Mouse (Mus musculus) embryonic facial prominence, embryonic 13.5 days (tissue): ENCODE results near the gene Nrxn3. TPM values are rescaled to one million over a fixed set of nuclear protein-coding genes. Genes with fewer than 3 reads are reported as not detected.

Experiments
- ATAC-seq: fragments of 200-750 bp; cut with Nextera tagmentation; 2 replicates; pipeline ENCODE4 v1.8.0; 2017; ENCODE audit warnings: low read depth; ENCODE audit not compliant: insufficient number of reproducible peaks, insufficient read depth, low FRiP score, low TSS enrichment
- H3K27ac ChIP-seq: fragments of 300-500 bp; sonication (generic); 2 replicates; pipeline ENCODE4 v1.5.1; 2015; ENCODE audit warnings: moderate library complexity, mild to moderate bottlenecking, inconsistent platforms
- H3K27me3 ChIP-seq: fragments of 300-500 bp; sonication (generic); 2 replicates; pipeline ENCODE4 v1.6.1; 2015; ENCODE audit warnings: mild to moderate bottlenecking, inconsistent platforms
- H3K36me3 ChIP-seq: fragments of 300-500 bp; sonication (generic); 2 replicates; pipeline ENCODE4 v1.6.1; 2015; ENCODE audit warnings: mild to moderate bottlenecking, inconsistent platforms
- H3K4me1 ChIP-seq: fragments of 300-500 bp; sonication (generic); 2 replicates; pipeline ENCODE4 v1.6.1; 2015; ENCODE audit warnings: inconsistent platforms
- H3K4me2 ChIP-seq: fragments of 300-500 bp; sonication (generic); 2 replicates; pipeline ENCODE4 v1.6.1; 2015; ENCODE audit warnings: moderate library complexity, mild to moderate bottlenecking, inconsistent platforms
- H3K4me3 ChIP-seq: fragments of 300-500 bp; sonication (generic); 2 replicates; pipeline ENCODE4 v1.5.1; 2015; ENCODE audit warnings: mild to moderate bottlenecking, inconsistent platforms
- H3K9ac ChIP-seq: fragments of 300-500 bp; sonication (generic); 2 replicates; pipeline ENCODE4 v1.6.1; 2015; ENCODE audit warnings: mild to moderate bottlenecking, inconsistent platforms
- H3K9me3 ChIP-seq: fragments of 300-500 bp; sonication (generic); 2 replicates; pipeline ENCODE4 v1.6.1; 2016; ENCODE audit warnings: inconsistent platforms
- WGBS: fragments of 180-500 bp; shearing (Covaris S2); methylation state at CpG from one replicate; pipeline ENCODE4 v1.1.7; 2015; ENCODE audit warnings: mixed read lengths; 5-methylcytosine and 5-hydroxymethylcytosine counted together
- polyA plus RNA-seq: library from polyadenylated mRNA; unstranded; fragments of >200 nt; fragmentation: Nextera tagmentation; extraction: Ambion mirVana; gene quantifications from 2 replicates; pipeline ENCODE4 v1.2.1, GENCODE M21; 2015

Gene Nrxn3
- polyA plus RNA-seq, 1 experiment from 2014 or later, result 5.5 TPM

GRCm38 (mm10) chr12:89818200-89818599 is 1095.5 kb downstream of the Nrxn3 start:
- 86% methylated on average over 2 of the region's 2 CpGs for WGBS
- peaks cover 13% of the 10 kb centered on the region for H3K27me3 ChIP-seq
- H3K9me3 ChIP-seq, result no peaks in the 10 kb centered on the region
- peaks cover 7% of the 10 kb centered on the region for H3K4me1 ChIP-seq
- H3K36me3 ChIP-seq, result no peaks in the 10 kb centered on the region
- H3K4me3 ChIP-seq, result no peak overlapping the region
- no peak overlapping the region for H3K27ac ChIP-seq
- ATAC-seq, result no peak
- no peak overlapping the region for H3K9ac ChIP-seq
- no peak overlapping the region for H3K4me2 ChIP-seq

DNA sequence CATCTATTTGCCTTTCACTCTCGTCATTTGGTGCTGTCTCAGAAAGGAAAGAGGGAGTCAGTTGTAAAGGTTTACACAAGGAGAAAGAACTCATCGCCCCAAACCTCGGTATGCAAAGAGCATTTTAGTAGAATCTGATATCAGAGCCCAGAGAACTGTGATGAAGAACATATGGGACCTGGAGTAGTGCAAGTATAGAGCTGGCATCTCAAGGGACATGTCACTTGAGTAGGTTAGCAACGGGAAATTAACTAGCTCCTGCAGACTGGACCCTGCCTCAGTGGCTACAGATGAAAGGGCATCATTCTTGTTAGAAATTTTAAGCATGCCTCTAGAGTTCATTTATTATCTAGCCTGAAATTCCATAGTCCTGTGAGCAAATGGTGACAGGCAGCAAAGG is 1099.5 kb downstream of the Nrxn3 start:
- Histone ChIP-seq H3K4me2 (no peak overlapping the region; the same call in 1 of the 2 replicates), H3K4me1 (peaks cover 3% of the 10 kb centered on the region; the same call in 1 of the 2 replicates), H3K9me3 (no peaks in the 10 kb centered on the region), H3K27ac (no peak overlapping the region), H3K36me3 (no peaks in the 10 kb centered on the region), H3K9ac (no peak overlapping the region), H3K4me3 (no peak overlapping the region), H3K27me3 (no peaks in the 10 kb centered on the region)
- 23% methylated on average over 4 of the region's 4 CpGs for WGBS
- ATAC-seq, result no peak

DNA sequence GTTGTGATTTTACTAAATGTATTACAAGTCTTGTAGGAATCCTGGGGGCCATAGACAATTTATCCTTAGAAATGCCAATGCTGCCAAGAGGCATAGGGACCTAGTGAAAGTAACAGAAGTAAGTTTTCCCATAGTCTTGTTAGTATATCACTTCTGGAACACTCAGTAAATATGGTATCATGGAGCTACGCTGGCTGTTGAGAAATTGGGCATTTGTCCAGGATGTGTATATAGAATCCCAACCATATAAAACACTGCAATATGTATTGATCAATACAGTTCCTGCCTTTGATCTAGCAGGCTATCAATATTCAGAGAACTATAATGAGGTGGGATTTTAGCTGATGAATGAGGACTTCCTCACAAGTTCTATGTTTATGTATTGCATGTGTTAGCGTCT is 1107.3 kb downstream of the Nrxn3 start:
- WGBS, result 77% methylated on average over 2 of the region's 2 CpGs
- Histone ChIP-seq H3K27me3 (no peaks in the 10 kb centered on the region), H3K4me2 (no peak overlapping the region), H3K4me3 (no peak overlapping the region), H3K9me3 (no peaks in the 10 kb centered on the region), H3K27ac (no peak overlapping the region), H3K9ac (no peak overlapping the region), H3K4me1 (no peaks in the 10 kb centered on the region), H3K36me3 (no peaks in the 10 kb centered on the region)
- ATAC-seq, result no peak

DNA sequence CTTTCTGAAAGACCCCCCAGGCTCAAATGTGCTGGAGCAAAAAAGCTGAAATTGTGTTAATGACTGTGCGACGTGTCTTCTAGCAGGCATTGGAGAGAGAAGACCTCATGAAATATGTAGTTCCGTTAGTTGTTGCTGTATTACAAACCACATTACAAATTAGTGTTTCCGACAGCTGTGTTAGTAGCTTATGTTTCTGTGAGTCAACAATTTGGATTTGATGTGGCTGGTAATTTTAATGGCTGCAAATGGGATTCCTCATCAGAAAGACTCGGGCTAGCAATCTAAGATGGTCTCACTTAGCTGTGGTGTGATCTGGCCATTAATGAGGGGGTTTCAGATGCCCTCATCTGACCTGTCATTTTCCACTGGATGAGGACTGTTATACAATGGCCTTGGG is 1107.7 kb downstream of the Nrxn3 start:
- no peak overlapping the region for H3K27ac ChIP-seq
- WGBS, result 70% methylated on average over 5 of the region's 5 CpGs
- H3K9ac ChIP-seq, result no peak overlapping the region
- no peaks in the 10 kb centered on the region for H3K9me3 ChIP-seq
- ATAC-seq, result no peak
- no peaks in the 10 kb centered on the region for H3K27me3 ChIP-seq
- no peak overlapping the region for H3K4me2 ChIP-seq
- H3K4me3 ChIP-seq, result no peak overlapping the region
- H3K36me3 ChIP-seq, result no peaks in the 10 kb centered on the region
- no peaks in the 10 kb centered on the region for H3K4me1 ChIP-seq

- H3K27me3 ChIP-seq, result no peaks in the 10 kb centered on the region
- H3K9ac ChIP-seq, result no peak overlapping the region
- H3K4me3 ChIP-seq, result no peak overlapping the region
- H3K4me1 ChIP-seq, result no peaks in the 10 kb centered on the region
- no peak overlapping the region for H3K27ac ChIP-seq
- H3K36me3 ChIP-seq, result no peaks in the 10 kb centered on the region
- no peak for ATAC-seq
- H3K4me2 ChIP-seq, result no peak overlapping the region
- 89% methylated on average over 6 of the region's 6 CpGs for WGBS
- no peaks in the 10 kb centered on the region for H3K9me3 ChIP-seq
Observed at GRCm38 (mm10) chr12:89831300-89831699, 1108.6 kb downstream of the Nrxn3 start.

DNA sequence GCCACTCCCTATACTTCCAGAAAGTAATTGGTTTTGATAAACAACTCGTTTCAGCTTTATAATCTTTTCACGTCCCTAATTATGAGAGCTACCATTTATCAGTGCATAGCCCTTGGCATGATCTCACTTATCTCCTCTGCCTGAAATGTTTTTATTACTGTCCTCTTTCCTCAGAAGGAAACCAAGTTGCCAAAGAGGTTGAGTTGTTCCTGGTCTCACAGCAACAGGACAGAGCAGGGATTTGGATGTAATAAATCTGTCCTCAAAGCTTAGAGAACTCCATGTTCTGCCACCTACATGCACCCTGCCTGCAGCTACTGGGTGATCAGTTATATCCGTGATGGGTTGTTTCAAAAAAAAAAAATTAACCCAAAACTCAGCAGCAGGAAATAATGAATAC is 1113.6 kb downstream of the Nrxn3 start:
- H3K4me1 ChIP-seq, result no peaks in the 10 kb centered on the region
- no peak overlapping the region for H3K4me3 ChIP-seq
- no peak overlapping the region for H3K9ac ChIP-seq
- H3K27ac ChIP-seq, result no peak overlapping the region
- H3K4me2 ChIP-seq, result no peak overlapping the region
- no peaks in the 10 kb centered on the region for H3K9me3 ChIP-seq
- H3K36me3 ChIP-seq, result no peaks in the 10 kb centered on the region
- no peaks in the 10 kb centered on the region for H3K27me3 ChIP-seq
- no peak for ATAC-seq
- 68% methylated on average over 3 of the region's 3 CpGs for WGBS

DNA sequence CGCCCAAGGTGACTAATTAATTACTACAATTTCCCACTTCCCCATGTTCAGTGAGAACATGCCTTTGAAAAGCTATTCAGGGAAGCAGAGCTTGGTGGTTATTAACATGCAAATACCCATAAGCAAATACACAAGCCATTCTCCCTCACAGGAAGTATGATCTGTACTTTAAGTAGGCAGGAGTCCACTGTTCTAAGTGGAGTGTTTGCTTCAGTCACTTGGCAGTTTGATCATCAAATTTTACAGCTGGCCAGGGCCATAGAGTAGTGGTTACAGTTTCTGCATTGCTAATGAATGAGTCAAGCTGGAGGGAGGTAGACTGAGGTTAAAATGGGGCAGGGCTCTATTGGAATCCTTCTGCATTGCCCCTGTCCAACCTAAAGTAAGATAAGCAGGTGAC is 1120.2 kb downstream of the Nrxn3 start:
- ATAC-seq, result no peak

GRCm38 (mm10) chr12:89848116-89848515 is 1125.4 kb downstream of the Nrxn3 start:
- WGBS, result 68% methylated on average over 1 of the region's 1 CpGs
- Histone ChIP-seq H3K9me3 (no peaks in the 10 kb centered on the region), H3K27me3 (no peaks in the 10 kb centered on the region), H3K4me1 (no peaks in the 10 kb centered on the region), H3K36me3 (no peaks in the 10 kb centered on the region), H3K4me3 (no peak overlapping the region), H3K9ac (no peak overlapping the region), H3K27ac (no peak overlapping the region), H3K4me2 (no peak overlapping the region)
- ATAC-seq, result no peak

More for the DNA sequence above, 1120.2 kb downstream of the Nrxn3 start:
- Histone ChIP-seq H3K27ac (no peak overlapping the region), H3K4me1 (no peaks in the 10 kb centered on the region), H3K4me2 (no peak overlapping the region), H3K27me3 (no peaks in the 10 kb centered on the region), H3K9me3 (no peaks in the 10 kb centered on the region), H3K9ac (no peak overlapping the region), H3K36me3 (no peaks in the 10 kb centered on the region), H3K4me3 (no peak overlapping the region)
- WGBS, result 90% methylated on average over 1 of the region's 1 CpGs

DNA sequence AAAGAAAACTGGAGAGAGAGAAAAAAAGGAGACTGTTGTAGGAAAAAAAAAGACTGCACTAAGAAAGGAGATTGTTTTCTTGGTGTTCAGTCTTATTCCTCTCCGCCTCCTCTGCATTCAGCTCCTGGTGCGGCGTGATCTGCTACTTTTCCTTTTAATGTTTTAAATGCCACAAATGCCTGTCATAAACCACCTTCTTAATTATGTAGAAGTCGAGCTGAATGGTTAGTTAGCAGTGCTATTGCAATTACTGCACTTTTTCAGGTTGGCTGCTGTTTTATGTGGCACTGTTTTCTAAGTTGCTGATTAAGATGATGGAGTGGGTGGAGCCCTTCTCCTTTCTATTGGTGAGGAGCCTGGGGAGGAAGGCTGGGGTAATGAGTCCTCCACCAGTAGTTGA is 1131.7 kb downstream of the Nrxn3 start:
- H3K27me3 ChIP-seq, result no peaks in the 10 kb centered on the region
- H3K36me3 ChIP-seq, result no peaks in the 10 kb centered on the region
- no peak overlapping the region for H3K4me3 ChIP-seq
- H3K4me2 ChIP-seq, result no peak overlapping the region
- H3K9ac ChIP-seq, result no peak overlapping the region
- WGBS, result 53% methylated on average over 4 of the region's 4 CpGs
- H3K4me1 ChIP-seq, result 0 out of 2 replicates have a peak, but pooled peaks cover 3% of the 10 kb centered on the region
- ATAC-seq, result no peak
- no peaks in the 10 kb centered on the region for H3K9me3 ChIP-seq
- H3K27ac ChIP-seq, result no peak overlapping the region

DNA sequence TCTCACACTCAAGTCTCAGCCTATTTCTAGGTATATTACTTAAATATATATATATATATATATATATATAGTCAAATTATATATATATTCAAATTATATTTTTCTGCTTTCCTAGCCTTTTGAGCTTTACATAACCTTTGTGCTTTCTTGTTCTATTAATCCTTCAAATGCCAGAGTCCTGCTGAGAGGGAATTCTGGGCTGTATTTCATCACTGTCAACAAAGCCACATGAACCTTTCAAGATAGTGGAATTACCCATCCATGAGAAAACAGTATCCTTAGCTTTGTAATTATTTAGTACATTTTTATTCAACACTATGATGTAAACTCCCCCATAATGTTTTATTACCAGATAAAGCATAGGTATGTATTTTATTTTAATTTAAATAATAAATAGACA is 1144.4 kb downstream of the Nrxn3 start:
- Histone ChIP-seq H3K36me3 (no peaks in the 10 kb centered on the region), H3K9ac (no peak overlapping the region), H3K27me3 (no peaks in the 10 kb centered on the region), H3K27ac (no peak overlapping the region), H3K4me3 (no peak overlapping the region), H3K4me2 (no peak overlapping the region), H3K4me1 (no peaks in the 10 kb centered on the region), H3K9me3 (no peaks in the 10 kb centered on the region)
- ATAC-seq, result no peak

DNA sequence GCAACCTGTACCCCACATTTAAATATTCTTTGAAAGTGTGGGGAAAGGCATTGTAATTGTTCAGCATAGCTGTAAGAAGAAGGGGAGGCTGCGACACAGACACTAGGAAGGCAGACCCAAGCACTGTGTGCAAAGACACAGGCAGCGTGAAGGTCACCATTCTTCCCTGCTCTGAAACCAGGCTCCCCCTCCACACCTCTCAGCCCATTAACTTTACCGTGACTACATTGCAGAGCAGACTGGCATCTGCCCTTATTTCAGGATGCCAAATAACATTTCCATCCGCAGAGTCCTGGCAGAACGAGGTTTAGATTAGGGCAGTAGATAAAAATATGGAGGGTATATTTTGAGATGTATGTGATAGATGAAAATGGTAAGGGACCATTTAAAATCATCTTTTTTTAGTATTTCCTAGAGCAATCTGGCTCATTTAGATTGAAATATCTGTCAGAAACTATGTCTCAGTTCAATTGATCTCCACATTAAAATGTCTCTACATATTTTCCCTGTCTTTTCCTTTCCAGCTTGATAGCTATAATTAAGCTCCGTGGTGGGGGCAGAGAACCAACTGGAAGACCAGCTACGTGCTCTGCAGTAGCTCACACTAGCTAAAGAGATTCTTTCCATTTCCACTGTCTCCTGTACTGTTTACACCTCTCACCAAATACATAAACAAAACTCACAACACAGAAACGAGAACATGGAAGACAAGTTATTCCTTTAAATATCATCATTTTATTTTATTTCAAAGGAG is 1160.1 kb downstream of the Nrxn3 start:
- Histone ChIP-seq H3K9me3 (no peaks in the 10 kb centered on the region), H3K4me2 (no peak overlapping the region), H3K9ac (no peak overlapping the region), H3K27me3 (no peaks in the 10 kb centered on the region), H3K4me3 (no peak overlapping the region), H3K27ac (no peak overlapping the region), H3K36me3 (no peaks in the 10 kb centered on the region), H3K4me1 (no peaks in the 10 kb centered on the region)
- WGBS, result 72% methylated on average over 8 of the region's 8 CpGs
- no peak for ATAC-seq

DNA sequence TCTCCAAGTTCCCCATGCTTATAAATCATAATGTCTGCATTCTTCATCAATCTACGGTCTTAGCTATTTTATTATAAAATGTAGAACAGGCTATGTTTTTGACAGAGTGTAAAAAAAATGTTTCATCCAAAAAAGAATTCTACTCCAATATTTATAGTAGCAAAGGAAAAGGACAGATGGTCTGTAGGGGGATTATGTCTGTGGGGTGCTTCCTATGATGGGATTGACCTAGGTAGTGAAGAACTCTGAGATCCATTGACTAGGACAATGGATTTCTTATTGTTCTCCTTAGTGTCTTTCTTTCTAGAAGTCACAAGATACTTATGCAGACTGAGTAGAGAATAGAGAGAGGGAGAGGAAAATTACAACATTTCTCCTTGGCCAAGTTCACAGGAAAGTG is 1161.9 kb downstream of the Nrxn3 start:
- no peak for ATAC-seq
- no peak overlapping the region for H3K4me3 ChIP-seq
- H3K27me3 ChIP-seq, result no peaks in the 10 kb centered on the region
- H3K27ac ChIP-seq, result no peak overlapping the region
- H3K9me3 ChIP-seq, result no peaks in the 10 kb centered on the region
- H3K36me3 ChIP-seq, result no peaks in the 10 kb centered on the region
- no peak overlapping the region for H3K4me2 ChIP-seq
- 90% methylated on average over 1 of the region's 1 CpGs for WGBS
- H3K4me1 ChIP-seq, result no peaks in the 10 kb centered on the region
- no peak overlapping the region for H3K9ac ChIP-seq
